Mouse (Mus musculus) left cerebral cortex, adult 2 months (tissue): ENCODE measurements at regions not wholly inside any gene's neighbourhood (a gene's known extent, or its start where the extent isn't known, plus 50 kb on each side); places are given as distances from the start of the nearest gene placed in this dataset.

ENCODE experiments used
- DNase-seq, 2 experiments: peaks; one replicate each; pipeline ENCODE4 v3.0.0; 2021 to 2022; ENCODE audit warnings: low spot score in 2 of 2, mixed read lengths in 1 of 2; ENCODE audit errors: extremely low spot score in 1 of 2
- H3K27ac ChIP-seq: fragments of 200-600 bp; 2 replicates; pipeline ENCODE4 v1.8.1; 2022
- H3K4me3 ChIP-seq: fragments of 200-600 bp; 2 replicates; pipeline ENCODE4 v1.8.1; 2022
- CTCF ChIP-seq: fragments of 200-600 bp; IDR thresholded peaks from 2 replicates; pipeline ENCODE4 v1.8.1; 2022; ENCODE audit warnings: antibody characterized with exemption, mild to moderate bottlenecking, moderate library complexity
- intact Hi-C: fragments of 180-260 bp; cut with DNase I; formaldehyde crosslinking; loops from one replicate; pipeline ENCODE4 v1.15.1; 2025

DNA sequence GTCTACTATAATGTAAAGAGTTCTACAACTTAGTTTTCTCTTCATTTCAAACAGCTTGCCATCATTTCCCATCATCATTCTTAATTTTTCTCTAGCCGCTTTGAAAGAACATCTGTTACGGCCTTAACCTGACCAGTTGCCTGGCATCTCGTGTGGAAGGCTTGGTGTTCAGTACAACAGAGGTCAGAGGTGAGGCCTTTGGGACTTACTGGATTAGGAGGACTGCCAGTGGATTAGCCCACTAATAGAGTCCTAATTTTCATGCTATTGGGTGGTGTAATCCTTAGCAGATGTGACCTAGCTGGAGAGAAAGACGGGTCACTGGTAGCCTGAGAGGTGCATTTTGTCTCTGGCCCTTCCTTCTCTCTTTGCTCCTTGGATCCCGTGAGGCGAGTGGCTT, 341.3 kb upstream of the Gm10131 start:
- no peak for TF ChIP-seq CTCF
- H3K27ac ChIP-seq, result no peak overlapping the region
- intact Hi-C loops, result no loop called here
- H3K4me3 ChIP-seq, result no peak overlapping the region
- DNase-seq, result no peak

GRCm38 (mm10) chr8:34451211-34452000, 339.9 kb upstream of the Gm10131 start:
- intact Hi-C loops, result no loop called here
- H3K27ac ChIP-seq, result no peak overlapping the region
- DNase-seq, result no peak
- H3K4me3 ChIP-seq, result no peak overlapping the region
- TF ChIP-seq CTCF, result no peak

- H3K27ac ChIP-seq, result no peak overlapping the region
- intact Hi-C loops, result no loop called here
- H3K4me3 ChIP-seq, result no peak overlapping the region
- TF ChIP-seq CTCF, result no peak
- DNase-seq, result no peak
These were observed 338.0 kb upstream of the Gm10131 start for GRCm38 (mm10) chr8:34449391-34450044.

GRCm38 (mm10) chr8:34447880-34448830, 336.6 kb upstream of the Gm10131 start:
- intact Hi-C loops, result no loop called here
- no peak for TF ChIP-seq CTCF
- Histone ChIP-seq H3K27ac (no peak overlapping the region), H3K4me3 (no peak overlapping the region)
- no peak for DNase-seq

GRCm38 (mm10) chr8:34442688-34443087, 331.2 kb upstream of the Gm10131 start:
- intact Hi-C loops, result no loop called here
- Histone ChIP-seq H3K27ac (no peak overlapping the region), H3K4me3 (no peak overlapping the region)
- no peak for TF ChIP-seq CTCF
- DNase-seq, result no peak

- intact Hi-C loops, result no loop called here
- no peak for DNase-seq
- no peak overlapping the region for H3K4me3 ChIP-seq
- TF ChIP-seq CTCF, result no peak
- no peak overlapping the region for H3K27ac ChIP-seq
These were observed 330.2 kb upstream of the Gm10131 start for GRCm38 (mm10) chr8:34441756-34442155.

GRCm38 (mm10) chr8:34440771-34441170, 329.2 kb upstream of the Gm10131 start:
- Histone ChIP-seq H3K4me3 (no peak overlapping the region), H3K27ac (no peak overlapping the region)
- intact Hi-C loops, result no loop called here
- TF ChIP-seq CTCF, result no peak
- DNase-seq, result no peak

DNA sequence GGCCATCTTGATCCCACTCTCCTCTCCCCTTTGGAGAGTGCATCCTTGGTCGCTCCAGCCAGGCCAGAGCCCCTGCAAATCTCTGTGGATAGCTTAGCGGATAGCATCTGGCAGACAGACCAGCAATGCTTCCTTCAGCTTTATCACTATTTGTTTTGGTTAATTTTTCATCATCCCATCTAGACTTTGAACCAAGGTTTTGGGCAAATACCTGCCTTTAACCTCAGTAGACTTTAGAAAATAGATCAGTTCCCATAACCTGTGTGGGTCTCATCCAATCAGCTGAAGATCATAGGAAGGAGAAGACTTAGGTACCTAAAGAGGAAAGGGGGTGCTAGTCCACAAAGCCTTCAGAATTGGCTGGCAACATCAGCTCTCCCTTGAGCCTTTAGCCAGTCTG, 327.2 kb upstream of the Gm10131 start:
- Histone ChIP-seq H3K4me3 (no peak overlapping the region), H3K27ac (no peak overlapping the region)
- no peak for TF ChIP-seq CTCF
- DNase-seq, result no peak
- intact Hi-C loops, result no loop called here

- intact Hi-C loops, result no loop called here
- TF ChIP-seq CTCF, result no peak
- DNase-seq, result no peak
- H3K4me3 ChIP-seq, result no peak overlapping the region
- no peak overlapping the region for H3K27ac ChIP-seq
These were observed 320.4 kb upstream of the Gm10131 start for GRCm38 (mm10) chr8:34431985-34432384.

- no peak for TF ChIP-seq CTCF
- no peak for DNase-seq
- no peak overlapping the region for H3K4me3 ChIP-seq
These were observed 317.7 kb upstream of the Gm10131 start for GRCm38 (mm10) chr8:34429231-34429630.

GRCm38 (mm10) chr8:34401571-34401970, 290.0 kb upstream of the Gm10131 start:
- DNase-seq, result no peak
- no peak overlapping the region for H3K27ac ChIP-seq
- H3K4me3 ChIP-seq, result no peak overlapping the region
- intact Hi-C loops, result no loop called here
- no peak for TF ChIP-seq CTCF

More at GRCm38 (mm10) chr8:34429231-34429630, 317.7 kb upstream of the Gm10131 start:
- no peak overlapping the region for H3K27ac ChIP-seq
- intact Hi-C loops, result no loop called here
